Mouse (Mus musculus) embryo, embryonic 9.5 days (tissue): ENCODE results near the gene Grip1.

Experiments used
- DNase-seq: peaks from one replicate; pipeline ENCODE4 v3.0.0-alpha.2; 2017; ENCODE audit errors: extremely low spot score

Gene Grip1

GRCm38 (mm10) chr10:120136020-120136562 lies 682.5 kb downstream of the Grip1 start:
- DNase-seq, result no peak
